Mouse (Mus musculus): Measurements from ENCODE around the gene Gm47791. TPM values are rescaled to one million over a fixed set of nuclear protein-coding genes. Genes with fewer than 3 reads are reported as not detected.

The Gm47791 gene
- polyA plus RNA-seq, 2 experiments = not detected

- Histone ChIP-seq H3K4me1 (replicated peaks; ENCODE audit: control insufficient read depth in 2 of 2, insufficient read depth in 2 of 2, low read length in 1 of 2) (peaks cover 6 to 14% of the 10 kb centered on the region in 2 experiments; a peak in 3 of 4 replicates), H3K9me3 (ENCODE audit: control insufficient read depth, low read length) (no peaks in the 10 kb centered on the region), H3K27ac (no peak overlapping the region), H3K27me3 (ENCODE audit: control insufficient read depth, insufficient read depth, low read length) (no peaks in the 10 kb centered on the region), H3K4me3 (ENCODE audit: insufficient read depth in 1 of 2, low read depth in 2 of 2, low read length in 2 of 2) (no peak overlapping the region), H3K4me2 (ENCODE audit: low read depth) (no peak overlapping the region), H3K9ac (replicated peaks) (no peak overlapping the region), H3K36me3 (replicated peaks; ENCODE audit: control insufficient read depth, insufficient read depth, low read depth) (no peaks in the 10 kb centered on the region)
- no peak for TF ChIP-seq CTCF (IDR thresholded peaks at IDR 0.05; ENCODE audit: low read depth)
- TF ChIP-seq EP300 (IDR thresholded peaks at IDR 0.05; ENCODE audit: low read depth) = no peak
- no peak for ATAC-seq (ENCODE audit: insufficient read depth)
- WGBS (ENCODE audit: insufficient replicate concordance) = 77% methylated on average over 11 of the region's 11 CpGs
- no peak for DNase-seq (ENCODE audit: low read depth in 3 of 3, low spot score in 3 of 3)
Observed at GRCm38 (mm10) chr1:82791105-82791504, 20.1 kb upstream of the Gm47791 start.

- 47% methylated on average over 7 of the region's 7 CpGs for WGBS (ENCODE audit: insufficient replicate concordance)
- Histone ChIP-seq H3K9ac (replicated peaks) (no peak overlapping the region), H3K36me3 (replicated peaks; ENCODE audit: control insufficient read depth, insufficient read depth, low read depth) (no peaks in the 10 kb centered on the region), H3K4me3 (ENCODE audit: insufficient read depth in 1 of 2, low read depth in 2 of 2, low read length in 2 of 2) (no peak overlapping the region), H3K9me3 (ENCODE audit: control insufficient read depth, low read length) (no peaks in the 10 kb centered on the region), H3K27me3 (ENCODE audit: control insufficient read depth, insufficient read depth, low read length) (no peaks in the 10 kb centered on the region), H3K27ac (no peak overlapping the region), H3K4me2 (ENCODE audit: low read depth) (no peak overlapping the region), H3K4me1 (replicated peaks; ENCODE audit: control insufficient read depth in 2 of 2, insufficient read depth in 2 of 2, low read length in 1 of 2) (peaks cover 4 to 6% of the 10 kb centered on the region in 2 experiments; a peak in 3 of 4 replicates)
- no peak for TF ChIP-seq CTCF (IDR thresholded peaks at IDR 0.05; ENCODE audit: low read depth)
- no peak for TF ChIP-seq EP300 (IDR thresholded peaks at IDR 0.05; ENCODE audit: low read depth)
- ATAC-seq (ENCODE audit: insufficient read depth) (no peak), DNase-seq (ENCODE audit: low read depth in 3 of 3, low spot score in 3 of 3) (no peak)
Observed at GRCm38 (mm10) chr1:82788070-82788469, 17.0 kb upstream of the Gm47791 start.

GRCm38 (mm10) chr1:82787414-82787813 is 16.4 kb upstream of the Gm47791 start:
- H3K4me2 ChIP-seq (ENCODE audit: low read depth) = no peak overlapping the region
- no peaks in the 10 kb centered on the region for H3K36me3 ChIP-seq (replicated peaks; ENCODE audit: control insufficient read depth, insufficient read depth, low read depth)
- H3K9me3 ChIP-seq (ENCODE audit: control insufficient read depth, low read length) = no peaks in the 10 kb centered on the region
- DNase-seq (ENCODE audit: low read depth in 3 of 3, low spot score in 3 of 3) (peak in 1 of 3 experiments; percentile 37), ATAC-seq (ENCODE audit: insufficient read depth) (peak; percentile 44; the same call in 1 of the 2 replicates)
- H3K4me3 ChIP-seq (ENCODE audit: insufficient read depth in 1 of 2, low read depth in 2 of 2, low read length in 2 of 2) = no peak overlapping the region
- 7% methylated on average over 2 of the region's 2 CpGs for WGBS (ENCODE audit: insufficient replicate concordance)
- H3K27me3 ChIP-seq (ENCODE audit: control insufficient read depth, insufficient read depth, low read length) = no peaks in the 10 kb centered on the region
- H3K27ac ChIP-seq = no peak overlapping the region
- H3K9ac ChIP-seq (replicated peaks) = no peak overlapping the region
- TF ChIP-seq EP300 (IDR thresholded peaks at IDR 0.05; ENCODE audit: low read depth) (no peak), CTCF (IDR thresholded peaks at IDR 0.05; ENCODE audit: low read depth) (peak; percentile 82)
- H3K4me1 ChIP-seq (replicated peaks; ENCODE audit: control insufficient read depth in 2 of 2, insufficient read depth in 2 of 2, low read length in 1 of 2) = peaks cover 2 to 4% of the 10 kb centered on the region in 2 experiments; a peak in 3 of 4 replicates

DNA sequence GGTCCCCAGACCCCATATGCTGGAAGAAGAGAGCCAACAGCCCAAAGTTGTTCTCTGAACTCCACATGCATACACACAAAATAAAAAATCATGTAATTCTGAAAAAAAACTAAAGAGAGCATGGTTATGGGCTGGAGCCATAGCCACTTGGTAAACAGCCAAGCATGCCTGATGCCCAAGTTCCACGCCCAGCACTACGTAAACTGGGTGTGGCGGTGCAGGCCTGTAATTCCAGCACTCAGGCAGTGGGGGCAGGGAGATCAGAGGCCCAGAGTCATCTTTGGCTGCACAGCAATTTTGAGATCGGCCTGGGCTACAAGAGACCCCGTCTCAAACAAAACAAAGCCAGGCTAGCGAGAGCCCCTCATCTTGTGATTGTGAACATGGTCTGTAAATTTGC is 14.5 kb upstream of the Gm47791 start:
- DNase-seq (ENCODE audit: low read depth in 3 of 3, low spot score in 3 of 3) (no peak), ATAC-seq (ENCODE audit: insufficient read depth) (0 out of 2 replicates have a peak, but pooled peaks have one; percentile 43)
- H3K27me3 ChIP-seq (ENCODE audit: control insufficient read depth, insufficient read depth, low read length) = no peaks in the 10 kb centered on the region
- H3K4me3 ChIP-seq (ENCODE audit: insufficient read depth in 1 of 2, low read depth in 2 of 2, low read length in 2 of 2) = no peak overlapping the region
- WGBS (ENCODE audit: insufficient replicate concordance) = 63% methylated on average over 6 of the region's 6 CpGs
- H3K4me1 ChIP-seq (replicated peaks; ENCODE audit: control insufficient read depth in 2 of 2, insufficient read depth in 2 of 2, low read length in 1 of 2) = no peaks in the 10 kb centered on the region; a peak in 1 of 4 replicates
- no peaks in the 10 kb centered on the region for H3K9me3 ChIP-seq (ENCODE audit: control insufficient read depth, low read length)
- no peak overlapping the region for H3K4me2 ChIP-seq (ENCODE audit: low read depth)
- TF ChIP-seq CTCF (IDR thresholded peaks at IDR 0.05; ENCODE audit: low read depth) = no peak
- TF ChIP-seq EP300 (IDR thresholded peaks at IDR 0.05; ENCODE audit: low read depth) = no peak
- no peaks in the 10 kb centered on the region for H3K36me3 ChIP-seq (replicated peaks; ENCODE audit: control insufficient read depth, insufficient read depth, low read depth)
- H3K27ac ChIP-seq = no peak overlapping the region
- H3K9ac ChIP-seq (replicated peaks) = no peak overlapping the region

GRCm38 (mm10) chr1:82783559-82783958 is 12.5 kb upstream of the Gm47791 start:
- Histone ChIP-seq H3K4me3 (ENCODE audit: insufficient read depth in 1 of 2, low read depth in 2 of 2, low read length in 2 of 2) (no peak overlapping the region), H3K4me2 (ENCODE audit: low read depth) (no peak overlapping the region), H3K4me1 (replicated peaks; ENCODE audit: control insufficient read depth in 2 of 2, insufficient read depth in 2 of 2, low read length in 1 of 2) (no peaks in the 10 kb centered on the region; a peak in 1 of 4 replicates), H3K27ac (no peak overlapping the region), H3K27me3 (ENCODE audit: control insufficient read depth, insufficient read depth, low read length) (no peaks in the 10 kb centered on the region), H3K9me3 (ENCODE audit: control insufficient read depth, low read length) (no peaks in the 10 kb centered on the region), H3K9ac (replicated peaks) (no peak overlapping the region), H3K36me3 (replicated peaks; ENCODE audit: control insufficient read depth, insufficient read depth, low read depth) (no peaks in the 10 kb centered on the region)
- DNase-seq (ENCODE audit: low read depth in 3 of 3, low spot score in 3 of 3) (no peak), ATAC-seq (ENCODE audit: insufficient read depth) (no peak)
- no peak for TF ChIP-seq CTCF (IDR thresholded peaks at IDR 0.05; ENCODE audit: low read depth)
- TF ChIP-seq EP300 (IDR thresholded peaks at IDR 0.05; ENCODE audit: low read depth) = no peak
- 40% methylated on average over 3 of the region's 3 CpGs for WGBS (ENCODE audit: insufficient replicate concordance)

Data from liver, embryonic 14.5 days (tissue).